Mouse (Mus musculus) limb, embryonic 10.5 days (tissue): ENCODE measurements around the gene Trim65. TPM values are rescaled to one million over a fixed set of nuclear protein-coding genes. Genes with fewer than 3 reads are reported as not detected.

Experiments
- DNase-seq: peaks from one replicate; pipeline ENCODE4 v3.0.0-alpha.2; 2017; ENCODE audit warnings: low spot score
- H3K27ac ChIP-seq: fragments of 300-500 bp; sonication (generic); 2 replicates; pipeline ENCODE4 v1.5.1; 2016; ENCODE audit warnings: mild to moderate bottlenecking
- H3K27me3 ChIP-seq: fragments of 300-500 bp; sonication (generic); 2 replicates; pipeline ENCODE4 v1.6.1; 2016; ENCODE audit warnings: low read depth, mild to moderate bottlenecking; ENCODE audit not compliant: poor library complexity, severe bottlenecking
- H3K36me3 ChIP-seq: fragments of 300-500 bp; sonication (generic); 2 replicates; pipeline ENCODE4 v1.6.1; 2016; ENCODE audit warnings: mild to moderate bottlenecking, moderate library complexity
- H3K4me1 ChIP-seq: fragments of 300-500 bp; sonication (generic); 2 replicates; pipeline ENCODE4 v1.6.1; 2016
- H3K4me3 ChIP-seq: fragments of 300-500 bp; sonication (generic); 2 replicates; pipeline ENCODE4 v1.5.1; 2016; ENCODE audit warnings: mild to moderate bottlenecking, moderate library complexity
- H3K9me3 ChIP-seq: fragments of 300-500 bp; sonication (generic); replicated peaks from 2 replicates; pipeline ENCODE4 v1.6.1; 2016; ENCODE audit warnings: mild to moderate bottlenecking
- WGBS: fragments of 180-500 bp; shearing (Covaris S2); methylation state at CpG from one replicate; pipeline ENCODE4 v1.1.7; 2016; 5-methylcytosine and 5-hydroxymethylcytosine counted together
- polyA plus RNA-seq: library from polyadenylated mRNA; unstranded; fragments of >200 nt; fragmentation: Nextera tagmentation; extraction: Ambion mirVana; gene quantifications from 2 replicates; pipeline ENCODE4 v1.2.1, GENCODE M21; 2016

Trim65 gene
- polyA plus RNA-seq, 1 experiment from 2014 or later, result 2.1 TPM

DNA sequence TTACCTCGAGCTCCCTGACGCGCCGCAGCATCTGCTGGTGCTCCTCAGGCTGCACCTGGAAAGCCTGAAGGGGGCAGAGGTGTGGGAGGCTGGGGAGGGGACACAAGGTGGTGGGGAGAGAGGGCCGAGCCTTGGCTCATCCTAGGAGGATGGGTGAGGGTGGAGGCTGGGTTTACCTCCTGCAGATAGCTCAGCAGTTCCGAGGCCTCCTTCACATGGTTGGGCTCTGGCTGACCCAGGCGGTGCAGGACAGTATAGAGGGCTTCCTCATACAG lies 54.7 kb downstream of the Trim65 start:
- Histone ChIP-seq H3K9me3 (no peaks in the 10 kb centered on the region), H3K36me3 (peaks cover 26% of the 10 kb centered on the region), H3K27ac (0 out of 2 replicates have a peak overlapping the region, but pooled peaks have one; percentile 78), H3K4me3 (peak overlapping the region; percentile 6; the same call in 1 of the 2 replicates), H3K4me1 (peaks cover 53% of the 10 kb centered on the region), H3K27me3 (no peaks in the 10 kb centered on the region)
- 62% methylated on average over 7 of the region's 7 CpGs for WGBS
- DNase-seq, result no peak

DNA sequence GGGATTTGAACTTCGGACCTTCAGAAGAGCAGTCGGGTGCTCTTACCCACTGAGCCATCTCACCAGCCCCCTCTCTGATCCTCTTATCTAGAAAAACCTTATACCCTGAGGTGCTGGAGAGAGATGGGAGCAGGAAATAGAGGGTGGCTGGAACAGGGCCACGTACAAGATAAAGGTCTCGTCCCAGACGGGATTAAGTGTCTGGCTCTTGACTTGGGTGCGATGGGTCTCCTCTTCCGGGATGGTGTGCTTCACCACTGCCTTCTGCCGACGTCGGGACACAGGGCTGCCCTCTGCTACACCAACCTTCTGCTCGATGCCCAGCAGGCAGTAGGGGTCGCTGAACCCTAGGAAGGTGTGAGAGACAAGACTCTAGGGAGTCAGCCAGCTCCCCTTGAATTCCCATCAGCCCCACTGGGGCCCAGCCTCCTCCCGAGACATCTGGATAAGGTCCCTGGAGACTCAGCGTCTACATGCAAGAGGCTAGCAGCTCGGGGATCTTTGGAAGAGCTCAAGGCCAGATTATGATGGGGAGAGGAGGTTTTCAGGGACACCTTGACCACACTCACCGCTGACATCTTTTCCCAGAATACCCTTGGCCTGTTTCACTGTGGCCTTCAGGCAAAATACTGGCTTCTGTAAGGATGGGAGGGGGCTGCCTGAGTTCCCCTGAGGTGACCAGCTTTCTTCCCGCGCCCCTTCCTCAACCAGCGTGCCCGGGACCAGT lies 55.2 kb downstream of the Trim65 start:
- H3K4me1 ChIP-seq, result peaks cover 53% of the 10 kb centered on the region
- H3K9me3 ChIP-seq, result no peaks in the 10 kb centered on the region
- no peaks in the 10 kb centered on the region for H3K27me3 ChIP-seq
- DNase-seq, result no peak
- H3K27ac ChIP-seq, result 0 out of 2 replicates have a peak overlapping the region, but pooled peaks have one; percentile 78
- 51% methylated on average over 20 of the region's 20 CpGs for WGBS
- peaks cover 21% of the 10 kb centered on the region for H3K36me3 ChIP-seq
- peak overlapping the region; percentile 6; the same call in 1 of the 2 replicates for H3K4me3 ChIP-seq

DNA sequence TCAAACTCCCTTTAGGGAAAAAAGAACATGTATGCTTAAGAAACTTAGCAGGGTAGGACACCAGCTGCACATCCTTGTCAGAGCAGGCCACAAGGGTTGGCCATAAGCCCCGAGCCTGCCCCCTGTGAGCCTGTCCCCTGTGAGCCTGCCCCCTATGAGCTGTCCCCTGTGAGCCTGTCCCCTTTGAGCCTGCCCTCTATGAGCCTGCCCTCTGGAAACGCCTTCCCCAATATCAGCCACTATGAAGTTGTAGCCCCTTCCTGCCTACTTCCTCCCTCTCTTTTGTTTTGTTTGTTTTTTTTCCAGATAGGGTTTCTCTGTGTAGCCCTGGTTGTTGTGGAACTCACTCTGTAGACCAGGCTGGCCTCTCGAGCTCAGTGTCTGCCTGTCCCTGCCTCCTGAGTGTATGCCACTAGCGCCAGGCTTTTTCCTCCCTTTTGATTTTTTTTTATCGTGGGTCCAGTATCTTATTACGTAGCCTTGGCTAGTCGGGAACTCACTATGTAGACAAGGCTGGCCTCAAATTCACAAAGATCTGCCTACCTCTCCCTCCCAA lies 56.4 kb downstream of the Trim65 start:
- H3K4me1 ChIP-seq, result peaks cover 46% of the 10 kb centered on the region
- H3K27me3 ChIP-seq, result no peaks in the 10 kb centered on the region
- H3K4me3 ChIP-seq, result no peak overlapping the region
- H3K27ac ChIP-seq, result no peak overlapping the region
- peaks cover 9% of the 10 kb centered on the region for H3K36me3 ChIP-seq
- no peak for DNase-seq
- WGBS, result 71% methylated on average over 7 of the region's 7 CpGs
- H3K9me3 ChIP-seq, result no peaks in the 10 kb centered on the region

DNA sequence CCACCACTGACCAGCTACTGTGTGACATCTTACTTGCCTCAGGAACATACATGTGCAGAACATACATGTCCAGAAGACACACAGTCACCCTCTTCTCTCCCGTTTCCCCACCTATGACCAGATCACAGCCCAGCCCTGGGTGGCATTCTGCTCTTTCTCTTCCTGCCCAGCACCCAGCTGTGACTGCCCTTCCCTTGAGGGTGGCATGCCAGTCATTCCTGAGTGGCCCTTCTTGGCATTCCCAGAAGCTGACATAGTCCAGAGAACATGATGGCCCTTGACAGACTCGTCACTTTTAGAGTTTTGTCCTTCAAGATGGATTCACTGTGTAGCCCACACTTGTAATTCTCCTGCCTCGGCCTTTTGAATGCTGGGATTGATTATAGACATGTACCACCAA lies 58.3 kb downstream of the Trim65 start:
- no peak for DNase-seq
- no peak overlapping the region for H3K27ac ChIP-seq
- no peaks in the 10 kb centered on the region for H3K36me3 ChIP-seq
- H3K4me1 ChIP-seq, result peaks cover 27% of the 10 kb centered on the region
- WGBS, result 87% methylated on average over 3 of the region's 3 CpGs
- H3K27me3 ChIP-seq, result no peaks in the 10 kb centered on the region
- H3K4me3 ChIP-seq, result no peak overlapping the region
- H3K9me3 ChIP-seq, result no peaks in the 10 kb centered on the region

Other genes starting within 250 kb of the Trim65 start
- gene Smim5, start 231.2 kb downstream of the Trim65 start, polyA plus RNA-seq, result 1.7 and 2.0 TPM in 2 replicates
- 1.0 and 1.1 TPM in 2 replicates for gene Smim6, start 219.1 kb downstream of the Trim65 start, polyA plus RNA-seq
- gene Sap30bp, start 197.8 kb downstream of the Trim65 start, polyA plus RNA-seq, result 47.9 and 52.2 TPM in 2 replicates
- 30.4 and 34.6 TPM in 2 replicates for gene Recql5, start 197.7 kb downstream of the Trim65 start, polyA plus RNA-seq
- gene Itgb4, start 156.4 kb downstream of the Trim65 start, polyA plus RNA-seq, result 0.90 and 1.6 TPM in 2 replicates
- 243 and 283 TPM in 2 replicates for gene Galk1, start 118.4 kb downstream of the Trim65 start, polyA plus RNA-seq
- 1,754 and 1,985 TPM in 2 replicates for gene H3f3b, start 103.2 kb downstream of the Trim65 start, polyA plus RNA-seq
- gene Unk, start 100.8 kb downstream of the Trim65 start, polyA plus RNA-seq, result 46.1 and 53.2 TPM in 2 replicates
- gene Unc13d, start 53.2 kb downstream of the Trim65 start, polyA plus RNA-seq, result 2.4 and 3.7 TPM in 2 replicates
- 54.8 and 56.9 TPM in 2 replicates for gene Wbp2, start 44.1 kb downstream of the Trim65 start, polyA plus RNA-seq
- gene Trim47, start 3.9 kb downstream of the Trim65 start, polyA plus RNA-seq, result 3.2 and 4.9 TPM in 2 replicates
- gene Mrpl38, start 7.7 kb upstream of the Trim65 start, polyA plus RNA-seq, result 116 and 118 TPM in 2 replicates
- gene Fbf1, start 37.0 kb upstream of the Trim65 start, polyA plus RNA-seq, result 51.7 and 56.8 TPM in 2 replicates
- 61.5 and 65.4 TPM in 2 replicates for gene Ten1, start 67.7 kb upstream of the Trim65 start, polyA plus RNA-seq
- 13.0 and 16.7 TPM in 2 replicates for gene Acox1, start 67.9 kb upstream of the Trim65 start, polyA plus RNA-seq
- 1.4 and 1.7 TPM in 2 replicates for gene Evpl, start 106.9 kb upstream of the Trim65 start, polyA plus RNA-seq
- 121 and 123 TPM in 2 replicates for gene Srp68, start 143.1 kb upstream of the Trim65 start, polyA plus RNA-seq
- 0.11 TPM in 1 of 2 replicates, not detected in the other for gene Galr2, start 149.8 kb upstream of the Trim65 start, polyA plus RNA-seq
- gene Exoc7, start 176.1 kb upstream of the Trim65 start, polyA plus RNA-seq, result 55.1 and 64.8 TPM in 2 replicates
- 0.68 and 1.5 TPM in 2 replicates for gene Foxj1, start 204.3 kb upstream of the Trim65 start, polyA plus RNA-seq